Mouse (Mus musculus) MEL (cell line): ENCODE results near the gene Jmy. TPM values are rescaled to one million over a fixed set of nuclear protein-coding genes. Genes with fewer than 3 reads are reported as not detected.

Experiments used
- DNase-seq: peaks from one replicate; pipeline ENCODE4 v3.0.0; 2011; ENCODE audit warnings: low read depth, low spot score
- H3K27ac ChIP-seq: 2 replicates; pipeline ENCODE4 v1.5.1; 2012; ENCODE audit warnings: low read depth, mild to moderate bottlenecking, control low read depth, low read length, moderate library complexity; ENCODE audit not compliant: control insufficient read depth
- H3K27me3 ChIP-seq, 2 experiments: fragments of 150-350 bp in 1 of 2; sonication (generic) in 1 of 2; 2 replicates each; pipeline ENCODE4 v1.6.1; 2012; ENCODE audit warnings: low read length in 2 of 2, mild to moderate bottlenecking in 2 of 2, improper control_type of control experiment in 1 of 2, moderate library complexity in 1 of 2; ENCODE audit not compliant: insufficient read depth in 2 of 2, control insufficient read depth in 1 of 2
- H3K36me3 ChIP-seq, 2 experiments: 2 replicates each; pipeline ENCODE4 v1.6.1; 2012 to 2014; ENCODE audit warnings: low read length in 2 of 2, improper control_type of control experiment in 1 of 2, inconsistent platforms in 1 of 2, mild to moderate bottlenecking in 1 of 2; ENCODE audit not compliant: insufficient read depth in 2 of 2, control insufficient read depth in 1 of 2
- H3K4me1 ChIP-seq, 2 experiments: fragments of 150-350 bp in 1 of 2; sonication (generic) in 1 of 2; 2 replicates each; pipeline ENCODE4 v1.6.1; 2012; ENCODE audit warnings: low read length in 2 of 2, improper control_type of control experiment in 1 of 2, mild to moderate bottlenecking in 1 of 2; ENCODE audit not compliant: insufficient read depth in 2 of 2, control insufficient read depth in 1 of 2
- H3K4me3 ChIP-seq, 2 experiments: fragments of 150-350 bp in 1 of 2; sonication (generic) in 1 of 2; 2 replicates each; pipeline ENCODE4 v1.5.1; 2012; ENCODE audit warnings: low read depth in 2 of 2, low read length in 2 of 2, mild to moderate bottlenecking in 2 of 2, moderate library complexity in 2 of 2, control low read depth in 1 of 2, improper control_type of control experiment in 1 of 2; ENCODE audit not compliant: control insufficient read depth in 1 of 2, insufficient read depth in 1 of 2
- H3K79me2 ChIP-seq: 2 replicates; pipeline ENCODE4 v1.6.1; 2012; ENCODE audit warnings: mild to moderate bottlenecking, low read length, moderate library complexity; ENCODE audit not compliant: control insufficient read depth, poor library complexity, insufficient read depth
- H3K9ac ChIP-seq: 2 replicates; pipeline ENCODE4 v1.6.1; 2012; ENCODE audit warnings: low read depth, mild to moderate bottlenecking, control low read depth, low read length, moderate library complexity; ENCODE audit not compliant: control insufficient read depth, poor library complexity, severe bottlenecking
- H3K9me3 ChIP-seq: fragments of 150-350 bp; sonication (generic); replicated peaks from 2 replicates; pipeline ENCODE4 v1.6.1; 2012; ENCODE audit warnings: mild to moderate bottlenecking, low read length, improper control_type of control experiment, moderate library complexity; ENCODE audit not compliant: insufficient read depth
- BHLHE40 ChIP-seq: IDR thresholded peaks from 2 replicates; pipeline ENCODE4 v1.6.1; 2012; ENCODE audit warnings: low read depth, mild to moderate bottlenecking, inconsistent platforms, low read length, improper control_type of control experiment, borderline replicate concordance
- CHD1 ChIP-seq: IDR thresholded peaks from 2 replicates; pipeline ENCODE4 v1.6.1; 2012; ENCODE audit warnings: low read depth, mild to moderate bottlenecking, inconsistent platforms, low read length, improper control_type of control experiment
- CHD2 ChIP-seq: IDR thresholded peaks from 2 replicates; pipeline ENCODE4 v1.6.1; 2011; ENCODE audit warnings: low read length, improper control_type of control experiment
- CTCF ChIP-seq, 3 experiments: IDR thresholded peaks in 2 of 3; conservative IDR thresholded peaks in 1 of 3; 2 replicates each; pipeline ENCODE4 v1.5.1; 2011 to 2012; ENCODE audit warnings: low read length in 3 of 3, low read depth in 2 of 3, mild to moderate bottlenecking in 2 of 3, improper control_type of control experiment in 1 of 3, inconsistent platforms in 1 of 3, mixed read lengths in 1 of 3, moderate library complexity in 1 of 3; ENCODE audit not compliant: control insufficient read depth in 1 of 3, insufficient read depth in 1 of 3, poor library complexity in 1 of 3, severe bottlenecking in 1 of 3
- E2F4 ChIP-seq: IDR thresholded peaks from 2 replicates; pipeline ENCODE4 v1.6.1; 2011; ENCODE audit warnings: low read depth, low read length, improper control_type of control experiment, borderline replicate concordance
- EP300 ChIP-seq, 2 experiments: IDR thresholded peaks; 2 replicates each; pipeline ENCODE4 v1.6.1; 2011; ENCODE audit warnings: improper control_type of control experiment in 2 of 2, low read length in 2 of 2, low read depth in 1 of 2, mild to moderate bottlenecking in 1 of 2
- ETS1 ChIP-seq: IDR thresholded peaks from 2 replicates; pipeline ENCODE4 v1.6.1; 2012; ENCODE audit warnings: low read depth, mild to moderate bottlenecking, inconsistent platforms, low read length, improper control_type of control experiment, moderate library complexity
- GABPA ChIP-seq: IDR thresholded peaks from 2 replicates; pipeline ENCODE4 v1.6.1; 2012; ENCODE audit warnings: low read depth, mild to moderate bottlenecking, inconsistent platforms, low read length, improper control_type of control experiment, moderate library complexity
- GATA1 ChIP-seq: IDR thresholded peaks from 2 replicates; pipeline ENCODE4 v1.6.1; 2011; ENCODE audit warnings: low read depth, low read length, improper control_type of control experiment
- HCFC1 ChIP-seq: IDR thresholded peaks from 2 replicates; pipeline ENCODE4 v1.6.1; 2012; ENCODE audit warnings: low read depth, mild to moderate bottlenecking, inconsistent platforms, low read length, improper control_type of control experiment, moderate library complexity
- JUND ChIP-seq: IDR thresholded peaks from 2 replicates; pipeline ENCODE4 v1.6.1; 2011; ENCODE audit warnings: low read depth, mild to moderate bottlenecking, improper control_type of control experiment, low read length
- MAFK ChIP-seq: IDR thresholded peaks from 2 replicates; pipeline ENCODE4 v1.6.1; 2011; ENCODE audit warnings: low read depth, mild to moderate bottlenecking, low read length, improper control_type of control experiment, borderline replicate concordance
- MAZ ChIP-seq: IDR thresholded peaks from 2 replicates; pipeline ENCODE4 v1.6.1; 2012; ENCODE audit warnings: low read depth, mild to moderate bottlenecking, inconsistent platforms, low read length, improper control_type of control experiment
- MXI1 ChIP-seq: IDR thresholded peaks from 2 replicates; pipeline ENCODE4 v1.6.1; 2011; ENCODE audit warnings: mild to moderate bottlenecking, low read depth, low read length, improper control_type of control experiment
- MYB ChIP-seq: IDR thresholded peaks from 2 replicates; pipeline ENCODE4 v1.6.1; 2011; ENCODE audit warnings: mild to moderate bottlenecking, low read depth, low read length, improper control_type of control experiment
- MYC ChIP-seq: IDR thresholded peaks from 2 replicates; pipeline ENCODE4 v1.6.1; 2011; ENCODE audit warnings: low read depth, mild to moderate bottlenecking, low read length, improper control_type of control experiment, moderate library complexity
- NELFE ChIP-seq: IDR thresholded peaks from 2 replicates; pipeline ENCODE4 v1.6.1; 2011; ENCODE audit warnings: low read depth, low read length, improper control_type of control experiment
- NRF1 ChIP-seq: IDR thresholded peaks from 2 replicates; pipeline ENCODE4 v1.6.1; 2014; ENCODE audit warnings: low read depth, mild to moderate bottlenecking, inconsistent platforms, low read length, improper control_type of control experiment, moderate library complexity; ENCODE audit not compliant: poor library complexity, insufficient read depth, severe bottlenecking
- POLR2A ChIP-seq, 2 experiments: IDR thresholded peaks; 2 replicates each; pipeline ENCODE4 v1.6.1; 2011 to 2012; ENCODE audit warnings: low read length in 2 of 2, mild to moderate bottlenecking in 2 of 2, control low read depth in 1 of 2, improper control_type of control experiment in 1 of 2, low read depth in 1 of 2, moderate library complexity in 1 of 2; ENCODE audit not compliant: control insufficient read depth in 1 of 2, insufficient read depth in 1 of 2, poor library complexity in 1 of 2
- POLR2AphosphoS2 ChIP-seq: IDR thresholded peaks from 2 replicates; pipeline ENCODE4 v1.6.1; 2011; ENCODE audit warnings: low read length, improper control_type of control experiment
- POLR2AphosphoS5 ChIP-seq: IDR thresholded peaks from 2 replicates; pipeline ENCODE4 v1.6.1; 2012; ENCODE audit warnings: low read depth, borderline replicate concordance, mild to moderate bottlenecking, inconsistent platforms, low read length, moderate library complexity, mixed read lengths
- RAD21 ChIP-seq: IDR thresholded peaks from 2 replicates; pipeline ENCODE4 v1.6.1; 2011; ENCODE audit warnings: mild to moderate bottlenecking, low read depth, low read length, improper control_type of control experiment
- RCOR1 ChIP-seq: IDR thresholded peaks from 2 replicates; pipeline ENCODE4 v1.6.1; 2012; ENCODE audit warnings: low read depth, mild to moderate bottlenecking, inconsistent platforms, low read length, improper control_type of control experiment
- SIN3A ChIP-seq: IDR thresholded peaks from 2 replicates; pipeline ENCODE4 v1.6.1; 2012; ENCODE audit warnings: low read length, improper control_type of control experiment, inconsistent platforms
- SMC3 ChIP-seq: IDR thresholded peaks from 2 replicates; pipeline ENCODE4 v1.6.1; 2011; ENCODE audit warnings: low read depth, low read length, improper control_type of control experiment
- TAL1 ChIP-seq: IDR thresholded peaks from 2 replicates; pipeline ENCODE4 v1.6.1; 2012; ENCODE audit warnings: mild to moderate bottlenecking, inconsistent platforms, low read length, moderate library complexity, mixed read lengths
- TBP ChIP-seq: IDR thresholded peaks from 2 replicates; pipeline ENCODE4 v1.8.0; 2011; ENCODE audit warnings: low read depth, low read length, improper control_type of control experiment
- TCF12 ChIP-seq: IDR thresholded peaks from 2 replicates; pipeline ENCODE4 v1.6.1; 2014; ENCODE audit warnings: low read depth, mild to moderate bottlenecking, inconsistent platforms, low read length, improper control_type of control experiment, moderate library complexity
- UBTF ChIP-seq: IDR thresholded peaks from 2 replicates; pipeline ENCODE4 v1.6.1; 2012; ENCODE audit warnings: low read depth, mild to moderate bottlenecking, inconsistent platforms, low read length, improper control_type of control experiment, moderate library complexity, borderline replicate concordance; ENCODE audit not compliant: insufficient read depth
- USF2 ChIP-seq, 2 experiments: IDR thresholded peaks; 2 replicates each; pipeline ENCODE4 v1.6.1; 2011 to 2012; ENCODE audit warnings: improper control_type of control experiment in 2 of 2, low read length in 2 of 2, borderline replicate concordance in 1 of 2, inconsistent platforms in 1 of 2, low read depth in 1 of 2, mild to moderate bottlenecking in 1 of 2; ENCODE audit not compliant: insufficient read depth in 1 of 2
- ZC3H11A ChIP-seq: IDR thresholded peaks from 2 replicates; pipeline ENCODE4 v1.6.1; 2012; ENCODE audit warnings: low read depth, mild to moderate bottlenecking, inconsistent platforms, low read length, improper control_type of control experiment
- ZKSCAN1 ChIP-seq: IDR thresholded peaks from 2 replicates; pipeline ENCODE4 v1.6.1; 2012; ENCODE audit warnings: low read depth, mild to moderate bottlenecking, inconsistent platforms, low read length, improper control_type of control experiment, moderate library complexity
- ZNF384 ChIP-seq: IDR thresholded peaks from 2 replicates; pipeline ENCODE4 v1.6.1; 2012; ENCODE audit warnings: low read depth, mild to moderate bottlenecking, inconsistent platforms, low read length, improper control_type of control experiment
- polyA plus RNA-seq, 2 experiments: library from polyadenylated mRNA; stranded (reverse) in 1 of 2; unstranded in 1 of 2; fragments of >175 nt in 1 of 2; fragments of >200 nt in 1 of 2; gene quantifications; 2 replicates each; pipeline versions ENCODE4 v1.2.1 to v1.2.4; 2012; ENCODE audit warnings: low replicate concordance in 2 of 2, low read depth in 1 of 2; ENCODE audit not compliant: insufficient read length in 2 of 2, insufficient read depth in 1 of 2, missing spikeins in 1 of 2
- total RNA-seq: library from RNA; depleted of rRNA; stranded (reverse); fragments of 300-350 nt; gene quantifications from 2 replicates; pipeline ENCODE4 v1.2.3, GENCODE M21; 2012

The Jmy gene
- total and polyA plus RNA-seq, 3 experiments: 5.5 to 21.9 (median 9.3) TPM

GRCm38 (mm10) chr13:93388594-93389241 lies 110.9 kb downstream of the Jmy start:
- Histone ChIP-seq H3K27me3 (no peaks in the 10 kb centered on the region), H3K9ac (peak overlapping the region; percentile 61), H3K36me3 (peaks cover 0 to 48% of the 10 kb centered on the region in 2 experiments; a peak in 2 of 4 replicates), H3K9me3 (no peaks in the 10 kb centered on the region), H3K79me2 (no peaks in the 10 kb centered on the region), H3K27ac (peak overlapping the region; percentile 93), H3K4me1 (peaks cover 22 to 36% of the 10 kb centered on the region in 2 experiments), H3K4me3 (peak overlapping the region; percentile 48 to 53)
- peak; percentile 94 for DNase-seq
- TF ChIP-seq SIN3A: peak; percentile 90
- peak; percentile 81; the same call in 1 of the 2 replicates for TF ChIP-seq TCF12
- no peak for TF ChIP-seq UBTF
- 0 out of 2 replicates have a peak, but pooled peaks have one; percentile 28 for TF ChIP-seq HCFC1
- no peak for TF ChIP-seq POLR2AphosphoS5
- TF ChIP-seq POLR2A (IDR thresholded peaks at IDR 0.05; ENCODE audit: control insufficient read depth in 1 of 2, insufficient read depth in 1 of 2, low read depth in 1 of 2, low read length in 2 of 2, poor library complexity in 1 of 2): peak in 1 of 2 experiments; percentile 66; a peak in 2 of 4 replicates
- TF ChIP-seq JUND: no peak
- no peak for TF ChIP-seq BHLHE40
- no peak for TF ChIP-seq CHD2
- TF ChIP-seq RAD21: no peak
- peak; percentile 37; the same call in 1 of the 2 replicates for TF ChIP-seq NELFE
- TF ChIP-seq ETS1: peak; percentile 83
- TF ChIP-seq USF2 (IDR thresholded peaks at IDR 0.05; ENCODE audit: borderline replicate concordance in 1 of 2, insufficient read depth in 1 of 2, low read depth in 1 of 2, low read length in 2 of 2): no peak
- no peak for TF ChIP-seq MAZ
- TF ChIP-seq MAFK: no peak; the same call in 1 of the 2 replicates
- TF ChIP-seq ZC3H11A: no peak
- peak; percentile 82 for TF ChIP-seq TBP
- peak; percentile 91 to 95 for TF ChIP-seq EP300 (IDR thresholded peaks at IDR 0.05; ENCODE audit: low read depth in 1 of 2, low read length in 2 of 2)
- no peak for TF ChIP-seq NRF1
- no peak for TF ChIP-seq GABPA
- peak; percentile 85 for TF ChIP-seq GATA1
- TF ChIP-seq SMC3: no peak
- TF ChIP-seq ZNF384: peak; percentile 91
- TF ChIP-seq POLR2AphosphoS2: no peak
- TF ChIP-seq ZKSCAN1: no peak
- no peak for TF ChIP-seq E2F4
- peak; percentile 85 for TF ChIP-seq TAL1
- no peak for TF ChIP-seq MXI1
- peak; percentile 57; the same call in 1 of the 2 replicates for TF ChIP-seq CHD1
- peak; percentile 76 for TF ChIP-seq MYB
- TF ChIP-seq RCOR1: peak; percentile 54; the same call in 1 of the 2 replicates
- peak; percentile 77 for TF ChIP-seq MYC
- TF ChIP-seq CTCF (IDR thresholded peaks at IDR 0.05 in 2 of 3, conservative IDR thresholded peaks at IDR 0.05 in 1 of 3; ENCODE audit: control insufficient read depth in 1 of 3, insufficient read depth in 1 of 3, low read depth in 2 of 3, low read length in 3 of 3, poor library complexity in 1 of 3, severe bottlenecking in 1 of 3): no peak
